Mouse (Mus musculus) forebrain, postnatal 0 days (tissue): ENCODE measurements around the gene Hormad2. TPM values are rescaled to one million over a fixed set of nuclear protein-coding genes. Genes with fewer than 3 reads are reported as not detected.

Experiments
- ATAC-seq: fragments of 200-750 bp; cut with Nextera tagmentation; 2 replicates; pipeline ENCODE4 v1.8.0; 2017; ENCODE audit warnings: mild to moderate bottlenecking, moderate library complexity
- DNase-seq: peaks from one replicate; pipeline ENCODE4 v3.0.0-alpha.2; 2015
- H3K27ac ChIP-seq: fragments of 300-500 bp; sonication (generic); 2 replicates; pipeline ENCODE4 v1.5.1; 2014; ENCODE audit warnings: low read depth, mild to moderate bottlenecking, antibody characterized with exemption, low read length, moderate library complexity, mixed read lengths
- H3K27me3 ChIP-seq: fragments of 300-500 bp; sonication (generic); 2 replicates; pipeline ENCODE4 v1.6.1; 2014; ENCODE audit warnings: mild to moderate bottlenecking, low read length, mixed read lengths; ENCODE audit not compliant: insufficient read depth
- H3K36me3 ChIP-seq: fragments of 300-500 bp; sonication (generic); 2 replicates; pipeline ENCODE4 v1.6.1; 2014; ENCODE audit warnings: mild to moderate bottlenecking, moderate library complexity; ENCODE audit not compliant: insufficient read depth
- H3K4me1 ChIP-seq: fragments of 300-500 bp; sonication (generic); 2 replicates; pipeline ENCODE4 v1.6.1; 2014; ENCODE audit warnings: antibody characterized with exemption; ENCODE audit not compliant: insufficient read depth
- H3K4me2 ChIP-seq: fragments of 300-500 bp; sonication (generic); 2 replicates; pipeline ENCODE4 v1.6.1; 2014; ENCODE audit warnings: low read depth, mild to moderate bottlenecking, moderate library complexity
- H3K4me3 ChIP-seq: fragments of 300-500 bp; sonication (generic); 2 replicates; pipeline ENCODE4 v1.5.1; 2014; ENCODE audit warnings: low read depth, low read length, mixed read lengths
- H3K9ac ChIP-seq: fragments of 300-500 bp; sonication (generic); 2 replicates; pipeline ENCODE4 v1.6.1; 2014; ENCODE audit warnings: mild to moderate bottlenecking
- H3K9me3 ChIP-seq: fragments of 300-500 bp; sonication (generic); 2 replicates; pipeline ENCODE4 v1.6.1; 2016; ENCODE audit warnings: low read length
- CTCF ChIP-seq: sonication (generic); IDR thresholded peaks from 2 replicates; pipeline ENCODE4 v1.5.1; 2016; ENCODE audit warnings: antibody characterized with exemption, control low read depth, low read depth
- WGBS: fragments of 180-500 bp; shearing (Covaris S2); extraction: QIAGEN DNeasy Blood & Tissue Kit; methylation state at CpG from one replicate; pipeline ENCODE4 v1.1.7; 2014; 5-methylcytosine and 5-hydroxymethylcytosine counted together
- polyA plus RNA-seq: library from polyadenylated mRNA; unstranded; fragments of >200 nt; fragmentation: Nextera tagmentation; extraction: Ambion mirVana; gene quantifications from 2 replicates; pipeline ENCODE4 v1.2.1, GENCODE M21; 2015
- total RNA-seq: library from RNA; depleted of rRNA; stranded (reverse); fragments of >200 nt; gene quantifications from 2 replicates; pipeline ENCODE4 v1.2.3, GENCODE M21; 2014

Hormad2 gene
- total and polyA plus RNA-seq, 2 experiments from 2014 or later = not detected

- Histone ChIP-seq H3K27ac (no peak overlapping the region), H3K4me3 (no peak overlapping the region), H3K9ac (no peak overlapping the region), H3K4me1 (no peaks in the 10 kb centered on the region), H3K4me2 (no peak overlapping the region), H3K9me3 (no peaks in the 10 kb centered on the region), H3K27me3 (no peaks in the 10 kb centered on the region), H3K36me3 (no peaks in the 10 kb centered on the region)
- 85% methylated on average over 8 of the region's 8 CpGs for WGBS
- ATAC-seq = no peak
- no peak for DNase-seq
- no peak for TF ChIP-seq CTCF
Measured at GRCm38 (mm10) chr11:4423818-4424217, 17.1 kb downstream of the Hormad2 start.

- no peaks in the 10 kb centered on the region for H3K36me3 ChIP-seq
- ATAC-seq = no peak
- H3K9ac ChIP-seq = no peak overlapping the region
- DNase-seq = no peak
- H3K27ac ChIP-seq = no peak overlapping the region
- no peak overlapping the region for H3K4me3 ChIP-seq
- H3K4me2 ChIP-seq = no peak overlapping the region
- no peak for TF ChIP-seq CTCF
- H3K27me3 ChIP-seq = no peaks in the 10 kb centered on the region
- H3K9me3 ChIP-seq = no peaks in the 10 kb centered on the region
- WGBS = 81% methylated on average over 16 of the region's 16 CpGs
- no peaks in the 10 kb centered on the region for H3K4me1 ChIP-seq
Measured at GRCm38 (mm10) chr11:4422494-4423425, 18.1 kb downstream of the Hormad2 start.

- ATAC-seq (no peak), DNase-seq (peak; percentile 37)
- peak; percentile 64 for TF ChIP-seq CTCF
- H3K4me2 ChIP-seq = no peak overlapping the region
- H3K4me3 ChIP-seq = no peak overlapping the region
- H3K4me1 ChIP-seq = no peaks in the 10 kb centered on the region
- H3K27ac ChIP-seq = no peak overlapping the region
- no peaks in the 10 kb centered on the region for H3K9me3 ChIP-seq
- H3K36me3 ChIP-seq = no peaks in the 10 kb centered on the region
- WGBS = 53% methylated on average over 6 of the region's 6 CpGs
- no peak overlapping the region for H3K9ac ChIP-seq
- no peaks in the 10 kb centered on the region for H3K27me3 ChIP-seq
Measured at GRCm38 (mm10) chr11:4421933-4422488, 18.9 kb downstream of the Hormad2 start.

GRCm38 (mm10) chr11:4417986-4418385, 22.9 kb downstream of the Hormad2 start:
- no peaks in the 10 kb centered on the region for H3K27me3 ChIP-seq
- no peaks in the 10 kb centered on the region for H3K9me3 ChIP-seq
- no peak overlapping the region for H3K4me2 ChIP-seq
- ATAC-seq (no peak), DNase-seq (no peak)
- H3K4me3 ChIP-seq = no peak overlapping the region
- TF ChIP-seq CTCF = no peak
- no peak overlapping the region for H3K9ac ChIP-seq
- H3K36me3 ChIP-seq = no peaks in the 10 kb centered on the region
- H3K4me1 ChIP-seq = no peaks in the 10 kb centered on the region
- no peak overlapping the region for H3K27ac ChIP-seq
- 82% methylated on average over 3 of the region's 3 CpGs for WGBS

- Histone ChIP-seq H3K4me2 (no peak overlapping the region), H3K36me3 (no peaks in the 10 kb centered on the region), H3K4me3 (no peak overlapping the region), H3K9me3 (no peaks in the 10 kb centered on the region), H3K4me1 (no peaks in the 10 kb centered on the region), H3K9ac (no peak overlapping the region), H3K27me3 (no peaks in the 10 kb centered on the region), H3K27ac (no peak overlapping the region)
- 95% methylated on average over 4 of the region's 4 CpGs for WGBS
- ATAC-seq (no peak), DNase-seq (no peak)
- TF ChIP-seq CTCF = no peak
Measured at GRCm38 (mm10) chr11:4412294-4412693, 28.6 kb downstream of the Hormad2 start.

GRCm38 (mm10) chr11:4404277-4404676, 36.6 kb downstream of the Hormad2 start:
- no peaks in the 10 kb centered on the region for H3K27me3 ChIP-seq
- DNase-seq = no peak
- no peaks in the 10 kb centered on the region for H3K36me3 ChIP-seq
- H3K9me3 ChIP-seq = no peaks in the 10 kb centered on the region
- WGBS = 62% methylated on average over 4 of the region's 4 CpGs
- no peak overlapping the region for H3K4me3 ChIP-seq
- no peak for TF ChIP-seq CTCF
- no peak overlapping the region for H3K4me2 ChIP-seq
- ATAC-seq = no peak
- no peaks in the 10 kb centered on the region for H3K4me1 ChIP-seq
- no peak overlapping the region for H3K27ac ChIP-seq
- no peak overlapping the region for H3K9ac ChIP-seq

GRCm38 (mm10) chr11:4403381-4403780, 37.5 kb downstream of the Hormad2 start:
- Histone ChIP-seq H3K4me3 (no peak overlapping the region), H3K9ac (no peak overlapping the region), H3K4me2 (no peak overlapping the region), H3K9me3 (no peaks in the 10 kb centered on the region), H3K4me1 (no peaks in the 10 kb centered on the region), H3K27me3 (no peaks in the 10 kb centered on the region), H3K36me3 (no peaks in the 10 kb centered on the region), H3K27ac (no peak overlapping the region)
- no peak for ATAC-seq
- TF ChIP-seq CTCF = no peak
- DNase-seq = no peak
- 85% methylated on average over 7 of the region's 7 CpGs for WGBS
